Mouse (Mus musculus) erythroblast, embryonic 14.5 days (primary cell): ENCODE data around the gene Slc43a2.

Source experiments
- GATA1 ChIP-seq: IDR thresholded peaks from 2 replicates; pipeline ENCODE4 v1.6.1; 2012; ENCODE audit warnings: low read length, inconsistent platforms, mixed read lengths
- TAL1 ChIP-seq: IDR thresholded peaks from 3 replicates; pipeline ENCODE4 v1.6.1; 2012; ENCODE audit warnings: low read length, inconsistent platforms, mixed read lengths

GRCm38 (mm10) chr11:75537025-75537414 is 5.5 kb downstream of the Slc43a2 start:
- TF ChIP-seq GATA1 (no peak), TAL1 (no peak)
